Mouse (Mus musculus) intestine, embryonic 14.5 days (tissue): ENCODE results near the gene Snx9. TPM values are rescaled to one million over a fixed set of nuclear protein-coding genes. Genes with fewer than 3 reads are reported as not detected.

Experiments used
- ATAC-seq: fragments of 200-750 bp; cut with Nextera tagmentation; replicated peaks from 2 replicates; pipeline ENCODE4 v1.8.0; 2017; ENCODE audit warnings: low read depth, moderate number of reproducible peaks, moderate TSS enrichment, moderate library complexity; ENCODE audit not compliant: low FRiP score, low TSS enrichment
- DNase-seq: peaks from one replicate; pipeline ENCODE4 v3.0.0-alpha.2; 2018; ENCODE audit warnings: low spot score
- H3K27ac ChIP-seq: fragments of 300-500 bp; sonication (generic); 2 replicates; pipeline ENCODE4 v1.5.1; 2014; ENCODE audit warnings: low read depth, mild to moderate bottlenecking, control low read depth
- H3K27me3 ChIP-seq: fragments of 300-500 bp; sonication (generic); replicated peaks from 2 replicates; pipeline ENCODE4 v1.6.1; 2014; ENCODE audit warnings: low read length, control low read depth; ENCODE audit not compliant: control insufficient read depth, insufficient read depth
- H3K36me3 ChIP-seq: fragments of 300-500 bp; sonication (generic); 2 replicates; pipeline ENCODE4 v1.6.1; 2014; ENCODE audit warnings: low read length, control low read depth; ENCODE audit not compliant: control insufficient read depth, insufficient read depth
- H3K4me1 ChIP-seq: fragments of 300-500 bp; sonication (generic); replicated peaks from 2 replicates; pipeline ENCODE4 v1.6.1; 2014; ENCODE audit warnings: low read length, control low read depth, mixed read lengths; ENCODE audit not compliant: control insufficient read depth, insufficient read depth
- H3K4me2 ChIP-seq: fragments of 300-500 bp; sonication (generic); 2 replicates; pipeline ENCODE4 v1.6.1; 2014; ENCODE audit warnings: low read length
- H3K4me3 ChIP-seq: fragments of 300-500 bp; sonication (generic); 2 replicates; pipeline ENCODE4 v1.5.1; 2014; ENCODE audit warnings: low read depth, low read length, control low read depth, mixed read lengths
- H3K9ac ChIP-seq: fragments of 300-500 bp; sonication (generic); 2 replicates; pipeline ENCODE4 v1.6.1; 2014; ENCODE audit warnings: mild to moderate bottlenecking, low read length
- H3K9me3 ChIP-seq: fragments of 300-500 bp; sonication (generic); 2 replicates; pipeline ENCODE4 v1.6.1; 2016; ENCODE audit warnings: low read length, control low read depth; ENCODE audit not compliant: control insufficient read depth
- WGBS: fragments of 180-500 bp; shearing (Covaris S2); extraction: QIAGEN DNeasy Blood & Tissue Kit; methylation state at CpG from one replicate; pipeline ENCODE4 v1.1.7; 2014; 5-methylcytosine and 5-hydroxymethylcytosine counted together
- polyA plus RNA-seq: library from polyadenylated mRNA; unstranded; fragments of >200 nt; fragmentation: Nextera tagmentation; extraction: Ambion mirVana; gene quantifications from 2 replicates; pipeline ENCODE4 v1.2.1, GENCODE M21; 2014

Snx9 gene
- polyA plus RNA-seq, 1 experiment from 2014 or later: 42.7 TPM

- no peak overlapping the region for H3K4me2 ChIP-seq
- H3K9me3 ChIP-seq: no peaks in the 10 kb centered on the region
- 29% methylated on average over 8 of the region's 8 CpGs for WGBS
- H3K27ac ChIP-seq: no peak overlapping the region
- peaks cover 17% of the 10 kb centered on the region for H3K36me3 ChIP-seq
- DNase-seq (peak; percentile 88), ATAC-seq (0 out of 2 replicates have a peak, but pooled peaks have one; percentile 13)
- H3K27me3 ChIP-seq: no peaks in the 10 kb centered on the region
- no peak overlapping the region for H3K9ac ChIP-seq
- peaks cover 6% of the 10 kb centered on the region for H3K4me1 ChIP-seq
- no peak overlapping the region for H3K4me3 ChIP-seq
Measured at GRCm38 (mm10) chr17:5890429-5890828, 49.3 kb downstream of the Snx9 start.

- no peaks in the 10 kb centered on the region for H3K27me3 ChIP-seq
- no peaks in the 10 kb centered on the region for H3K9me3 ChIP-seq
- peak overlapping the region; percentile 85 for H3K27ac ChIP-seq
- no peak for DNase-seq
- H3K4me2 ChIP-seq: 0 out of 2 replicates have a peak overlapping the region, but pooled peaks have one; percentile 30
- ATAC-seq: peak; percentile 60
- H3K4me3 ChIP-seq: no peak overlapping the region
- H3K9ac ChIP-seq: no peak overlapping the region
- WGBS: 77% methylated on average over 9 of the region's 9 CpGs
- no peaks in the 10 kb centered on the region; the same call in 1 of the 2 replicates for H3K4me1 ChIP-seq
- peaks cover 17% of the 10 kb centered on the region for H3K36me3 ChIP-seq
Measured at GRCm38 (mm10) chr17:5891933-5892683, 51.0 kb downstream of the Snx9 start.

- Histone ChIP-seq H3K9me3 (no peaks in the 10 kb centered on the region), H3K4me1 (no peaks in the 10 kb centered on the region), H3K36me3 (peaks cover 17% of the 10 kb centered on the region), H3K4me3 (no peak overlapping the region), H3K27me3 (no peaks in the 10 kb centered on the region), H3K4me2 (peak overlapping the region; percentile 30; the same call in 1 of the 2 replicates), H3K27ac (peak overlapping the region; percentile 85), H3K9ac (no peak overlapping the region)
- DNase-seq (peak; percentile 73), ATAC-seq (peak; percentile 86)
- WGBS: 23% methylated on average over 7 of the region's 7 CpGs
Measured at GRCm38 (mm10) chr17:5893092-5893491, 52.0 kb downstream of the Snx9 start.

- Histone ChIP-seq H3K4me1 (no peaks in the 10 kb centered on the region), H3K9me3 (no peaks in the 10 kb centered on the region), H3K27me3 (no peaks in the 10 kb centered on the region), H3K36me3 (peaks cover 17% of the 10 kb centered on the region), H3K9ac (no peak overlapping the region), H3K4me3 (no peak overlapping the region), H3K4me2 (no peak overlapping the region), H3K27ac (peak overlapping the region; percentile 85)
- ATAC-seq (0 out of 2 replicates have a peak, but pooled peaks have one; percentile 21), DNase-seq (no peak)
- WGBS: 74% methylated on average over 7 of the region's 7 CpGs
Measured at GRCm38 (mm10) chr17:5893574-5894148, 52.5 kb downstream of the Snx9 start.

- peaks cover 25% of the 10 kb centered on the region for H3K36me3 ChIP-seq
- H3K4me1 ChIP-seq: no peaks in the 10 kb centered on the region
- H3K27ac ChIP-seq: peak overlapping the region; percentile 38; the same call in 1 of the 2 replicates
- DNase-seq (no peak), ATAC-seq (peak; percentile 67)
- WGBS: 44% methylated on average over 4 of the region's 4 CpGs
- no peak overlapping the region for H3K9ac ChIP-seq
- peak overlapping the region; percentile 20; the same call in 1 of the 2 replicates for H3K4me2 ChIP-seq
- no peaks in the 10 kb centered on the region for H3K9me3 ChIP-seq
- no peak overlapping the region for H3K4me3 ChIP-seq
- H3K27me3 ChIP-seq: no peaks in the 10 kb centered on the region
Measured at GRCm38 (mm10) chr17:5896066-5896465, 54.9 kb downstream of the Snx9 start.

GRCm38 (mm10) chr17:5896607-5897006, 55.5 kb downstream of the Snx9 start:
- no peak overlapping the region for H3K9ac ChIP-seq
- H3K27ac ChIP-seq: peak overlapping the region; percentile 38; the same call in 1 of the 2 replicates
- WGBS: 86% methylated on average over 7 of the region's 7 CpGs
- DNase-seq: no peak
- H3K4me1 ChIP-seq: no peaks in the 10 kb centered on the region
- H3K9me3 ChIP-seq: no peaks in the 10 kb centered on the region
- no peak overlapping the region for H3K4me3 ChIP-seq
- H3K4me2 ChIP-seq: no peak overlapping the region
- no peaks in the 10 kb centered on the region for H3K27me3 ChIP-seq
- no peak for ATAC-seq
- peaks cover 29% of the 10 kb centered on the region for H3K36me3 ChIP-seq

GRCm38 (mm10) chr17:5897326-5898200, 56.4 kb downstream of the Snx9 start:
- peaks cover 38% of the 10 kb centered on the region for H3K36me3 ChIP-seq
- DNase-seq (no peak), ATAC-seq (no peak)
- no peaks in the 10 kb centered on the region for H3K9me3 ChIP-seq
- no peaks in the 10 kb centered on the region for H3K4me1 ChIP-seq
- H3K4me2 ChIP-seq: no peak overlapping the region
- no peak overlapping the region for H3K4me3 ChIP-seq
- 91% methylated on average over 17 of the region's 17 CpGs for WGBS
- no peak overlapping the region for H3K27ac ChIP-seq
- no peak overlapping the region for H3K9ac ChIP-seq
- H3K27me3 ChIP-seq: no peaks in the 10 kb centered on the region

- Histone ChIP-seq H3K9ac (no peak overlapping the region), H3K4me3 (no peak overlapping the region), H3K27ac (no peak overlapping the region), H3K27me3 (no peaks in the 10 kb centered on the region), H3K9me3 (no peaks in the 10 kb centered on the region), H3K4me1 (no peaks in the 10 kb centered on the region), H3K36me3 (peaks cover 48% of the 10 kb centered on the region), H3K4me2 (no peak overlapping the region)
- WGBS: 92% methylated on average over 6 of the region's 6 CpGs
- ATAC-seq (no peak), DNase-seq (no peak)
Measured at GRCm38 (mm10) chr17:5899251-5899650, 58.1 kb downstream of the Snx9 start.
